Mouse (Mus musculus): Measurements from ENCODE around the gene Cux1.

The Cux1 gene

DNA sequence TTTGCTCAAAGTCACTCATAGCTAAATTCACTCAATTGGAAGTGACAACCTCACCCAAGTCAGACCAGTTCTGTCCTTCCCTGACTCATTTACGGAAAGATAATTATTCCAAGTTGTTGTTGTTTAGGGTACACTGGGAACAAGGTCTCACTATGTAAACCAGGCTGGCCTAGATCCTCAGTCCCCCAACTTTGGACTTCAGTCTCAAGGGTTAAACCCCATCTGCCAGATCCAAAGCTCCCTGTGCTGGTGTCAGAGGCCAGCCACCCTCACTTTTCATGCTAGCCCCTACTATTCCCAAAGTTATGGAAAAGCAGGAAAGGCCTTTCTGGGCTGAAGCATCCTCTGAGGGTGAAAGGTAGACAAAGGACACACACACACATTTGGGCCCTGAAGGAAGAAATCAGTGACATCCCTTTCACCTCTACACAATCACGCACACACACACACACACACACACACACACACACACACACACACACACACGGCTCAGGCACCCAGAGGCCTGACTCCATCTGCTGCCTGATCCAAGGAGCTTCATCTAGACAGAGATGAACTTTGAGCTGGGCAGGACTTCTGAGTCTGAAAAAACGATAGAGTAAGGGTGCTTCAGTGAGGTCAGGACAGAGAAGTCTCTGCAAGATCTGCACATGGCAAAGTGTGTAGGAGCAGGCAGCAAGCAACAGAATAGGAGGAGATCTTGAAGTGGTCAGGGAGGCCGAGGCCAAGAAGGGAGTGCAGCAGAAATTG is 31.1 kb downstream of the Cux1 start:
- DNase-seq (ENCODE audit: low read depth), result no peak

DNA sequence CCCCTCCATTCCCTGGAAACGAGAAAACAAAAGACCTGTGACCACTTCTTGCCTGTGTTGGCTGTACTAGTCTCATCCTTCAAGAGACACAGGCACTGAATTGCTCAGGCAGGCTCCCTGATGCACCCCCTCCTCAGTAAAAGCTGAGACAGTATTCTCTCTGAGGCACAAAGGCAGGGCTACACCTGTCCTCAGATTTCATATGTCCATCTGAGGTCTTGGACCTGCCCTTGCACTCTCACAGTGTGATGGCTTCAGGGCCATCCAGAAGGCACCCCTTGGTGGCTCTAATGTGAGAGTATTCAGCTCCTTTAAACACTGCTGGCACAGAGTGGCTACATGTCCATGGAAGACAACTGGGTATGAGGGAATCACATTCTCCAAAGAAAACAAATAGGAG is 32.1 kb downstream of the Cux1 start:
- no peak for DNase-seq (ENCODE audit: low read depth)

DNA sequence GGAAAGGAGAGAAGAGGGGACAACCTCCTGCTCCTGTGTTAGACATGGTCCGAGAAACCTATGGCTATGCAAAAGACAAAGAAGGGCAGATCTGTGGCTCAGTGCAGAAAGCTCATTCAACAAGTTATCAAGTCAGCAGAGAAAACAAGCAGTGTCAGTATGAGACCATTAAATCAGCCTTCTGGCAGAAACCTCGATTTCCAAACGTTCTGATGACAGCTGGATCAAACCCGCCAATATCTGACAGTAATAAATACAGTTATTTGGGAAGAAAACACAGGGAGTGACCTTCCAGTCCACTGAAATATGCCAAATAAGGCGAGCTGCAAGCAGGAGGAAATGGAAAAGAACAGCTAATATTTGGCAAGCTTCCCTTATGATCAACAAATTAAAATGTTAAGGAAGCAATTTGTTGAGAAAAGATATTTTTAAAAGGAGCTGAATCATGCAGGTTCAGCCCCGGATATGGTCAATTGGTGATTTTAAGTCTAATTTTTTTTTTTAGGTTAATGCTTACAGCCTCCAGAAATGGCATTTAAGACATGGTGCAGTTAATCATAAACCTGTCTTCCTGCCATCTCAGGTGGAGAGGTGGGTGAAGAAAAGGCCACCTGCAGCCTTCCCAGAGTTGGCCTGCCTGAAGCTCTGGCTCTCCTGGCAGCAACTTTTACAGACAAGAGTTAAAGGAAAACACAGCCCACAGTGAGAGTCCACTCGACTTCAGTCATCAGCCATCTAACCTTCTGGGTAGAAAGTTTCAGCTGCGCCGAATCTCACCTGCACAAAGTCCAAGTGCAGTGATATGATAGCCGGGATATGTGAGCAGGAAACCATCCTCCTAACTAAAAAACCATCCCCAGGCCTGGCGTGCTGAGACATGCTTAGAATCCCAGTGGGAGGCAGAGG is 33.7 kb downstream of the Cux1 start:
- DNase-seq (ENCODE audit: low read depth), result no peak

DNA sequence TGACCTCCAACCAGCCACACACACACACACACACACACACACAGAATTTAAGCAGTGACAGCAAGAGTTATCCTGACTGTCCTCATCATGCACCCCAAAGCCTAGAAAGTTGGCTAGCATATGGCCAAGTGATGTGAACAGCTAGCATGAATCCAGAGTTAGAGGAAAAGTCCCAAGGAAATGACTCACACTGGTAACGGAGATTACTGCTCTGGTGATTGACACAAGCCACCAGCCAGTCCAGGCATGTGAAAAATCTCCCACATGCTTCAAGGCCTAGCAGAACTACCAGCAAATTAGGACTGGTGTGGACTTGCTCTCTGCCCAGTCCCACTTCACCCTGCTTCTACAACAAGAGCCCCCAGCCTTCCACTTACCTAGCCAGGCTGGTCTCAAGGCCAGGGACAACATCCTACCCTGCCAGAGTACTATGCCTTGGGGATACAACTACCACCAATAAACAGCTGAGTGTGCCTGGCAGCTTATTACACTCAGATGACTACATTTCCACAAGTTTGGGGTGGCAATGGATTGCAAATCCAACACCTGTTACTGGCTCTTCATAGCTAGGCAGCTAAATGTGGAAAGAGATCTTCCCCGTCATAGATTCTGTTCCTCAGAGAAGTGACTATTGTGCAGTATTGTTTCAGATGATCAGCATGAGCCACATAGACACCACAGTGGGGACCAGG is 35.5 kb downstream of the Cux1 start:
- peak; percentile 28 for DNase-seq (ENCODE audit: low read depth)

DNA sequence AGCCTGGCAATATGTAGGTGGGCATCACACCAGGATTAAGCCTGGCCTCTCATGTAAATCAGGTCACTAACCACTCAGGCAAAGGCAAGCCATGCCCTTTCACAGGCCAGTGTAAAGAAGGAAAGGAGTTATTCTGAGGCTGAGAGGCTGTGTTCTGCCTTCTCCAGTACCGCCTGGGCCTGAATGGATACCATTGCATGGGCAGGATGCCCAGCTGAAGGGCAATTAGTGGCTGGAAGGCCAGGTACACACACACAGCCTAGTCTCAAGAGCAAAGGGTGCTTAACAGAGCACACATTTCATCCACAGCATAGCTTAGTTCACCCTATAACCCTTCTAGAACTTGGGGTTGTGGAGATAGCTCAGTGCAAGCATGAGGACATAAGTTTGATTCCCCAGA is 36.4 kb downstream of the Cux1 start:
- DNase-seq (ENCODE audit: low read depth), result no peak

DNA sequence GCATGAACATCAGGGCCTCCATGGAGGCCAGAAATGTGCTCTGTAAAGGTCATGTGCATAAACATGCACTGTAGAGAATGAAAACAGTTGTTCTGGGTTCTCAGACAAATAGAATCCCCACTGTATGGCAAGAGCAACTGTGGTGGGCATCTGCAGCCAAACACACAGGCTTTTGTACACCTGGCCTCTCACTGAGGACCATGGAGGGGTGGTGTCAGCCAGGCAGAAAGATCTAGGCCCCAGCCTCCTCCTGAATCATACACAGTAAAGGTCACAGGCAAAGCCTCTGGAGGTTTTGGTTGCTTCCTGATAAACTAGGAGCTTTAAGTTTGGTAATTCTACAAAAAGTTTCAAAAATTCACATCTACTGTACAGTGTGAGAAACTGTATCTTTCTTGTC is 38.1 kb downstream of the Cux1 start:
- no peak for DNase-seq (ENCODE audit: low read depth)

DNA sequence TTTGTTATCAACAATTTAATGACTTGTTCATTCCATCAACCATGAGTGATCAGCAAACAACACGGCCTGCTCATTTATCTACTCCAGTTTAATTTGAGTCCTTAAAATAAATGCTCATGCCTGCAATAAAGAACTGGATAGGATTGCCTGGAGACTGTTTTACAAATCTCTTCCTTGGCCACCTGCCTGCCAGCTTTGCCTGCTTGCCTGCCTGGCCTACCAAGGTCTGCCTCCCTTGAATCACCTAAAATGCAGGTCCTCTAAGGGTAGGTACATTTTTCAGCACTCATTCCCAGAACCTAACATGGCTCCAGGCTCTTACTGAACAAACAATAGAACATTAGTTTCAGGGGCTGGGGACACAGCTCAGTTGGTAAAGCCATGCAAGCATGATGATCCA is 39.4 kb downstream of the Cux1 start:
- DNase-seq (ENCODE audit: low read depth), result no peak

DNA sequence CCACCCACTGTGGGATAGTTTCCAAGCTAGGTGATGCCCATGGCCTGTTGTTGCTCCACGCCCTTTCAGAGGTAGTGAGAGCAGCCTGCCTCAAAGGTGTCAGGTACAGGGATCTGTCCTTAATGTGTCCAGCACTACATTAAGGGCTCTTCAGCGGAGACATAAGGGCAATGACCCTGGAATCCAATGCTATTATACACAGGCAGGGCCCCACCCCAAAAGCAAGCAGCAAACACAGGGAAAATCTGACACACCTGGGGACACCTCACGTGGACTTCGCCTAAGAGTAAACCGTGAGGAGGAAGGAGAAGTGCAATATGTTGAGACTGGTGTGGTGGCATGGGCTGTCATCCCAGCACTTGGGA is 40.8 kb downstream of the Cux1 start:
- DNase-seq (ENCODE audit: low read depth), result no peak

DNA sequence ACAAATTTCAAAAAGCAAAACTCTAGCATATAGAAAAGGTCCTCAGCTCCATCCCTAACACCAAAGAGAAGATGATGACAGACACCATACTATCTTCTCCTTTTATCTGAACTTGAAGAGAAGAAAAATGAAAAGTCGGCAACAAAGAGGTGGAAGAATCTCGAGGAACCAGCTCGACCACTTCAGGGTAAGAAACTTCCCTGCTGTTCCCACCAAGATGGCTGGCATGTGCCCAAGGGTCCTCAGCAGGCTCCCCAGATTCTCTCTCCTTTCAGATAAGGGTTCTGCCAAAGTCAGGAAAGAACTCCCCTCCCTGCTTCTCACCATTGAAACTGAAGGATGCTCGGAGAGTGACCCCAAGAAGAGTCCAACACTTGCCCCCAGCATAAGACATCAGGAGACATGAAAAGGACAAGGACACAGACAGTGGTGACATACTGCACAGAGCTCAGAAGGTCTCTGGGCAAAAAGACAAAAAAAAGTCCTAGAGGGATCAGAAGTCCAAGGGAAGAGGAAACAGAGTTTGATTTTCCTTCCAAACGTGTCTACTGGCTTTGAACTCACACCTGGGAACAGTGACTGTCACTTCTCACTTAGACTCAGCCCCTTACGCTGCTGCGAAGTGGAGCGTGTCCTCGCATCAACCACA is 41.3 kb downstream of the Cux1 start:
- DNase-seq (ENCODE audit: low read depth), result no peak

DNA sequence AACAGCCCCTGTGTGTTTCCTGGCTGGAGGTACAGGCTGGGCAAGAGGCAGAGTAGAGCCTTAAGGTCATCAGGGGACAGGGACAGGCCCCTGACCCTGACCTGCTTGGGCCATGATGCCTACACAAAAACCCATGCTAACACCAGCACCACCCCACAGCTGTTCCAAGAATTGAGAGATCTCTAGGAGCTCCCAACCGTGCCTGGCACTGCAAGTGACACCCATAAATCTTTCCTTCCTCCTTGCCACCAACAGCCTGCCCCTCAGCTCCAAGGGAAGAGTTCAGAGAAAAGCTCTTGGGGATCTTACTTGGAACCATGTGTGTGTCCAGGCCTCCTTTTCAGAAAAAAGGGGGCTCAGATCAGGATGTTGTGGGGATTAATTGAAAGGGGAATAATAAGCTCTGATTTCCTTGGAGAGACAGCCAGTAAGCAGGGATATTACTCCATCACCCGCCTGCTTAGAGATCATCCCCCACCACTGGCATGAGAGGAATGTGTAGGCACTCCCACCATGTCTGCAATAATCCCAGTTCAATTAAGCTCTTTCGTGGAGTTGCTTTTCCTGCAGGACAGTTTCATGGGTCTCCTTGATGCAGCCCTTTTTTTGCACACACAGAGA is 44.3 kb downstream of the Cux1 start:
- DNase-seq (ENCODE audit: low read depth), result no peak

DNA sequence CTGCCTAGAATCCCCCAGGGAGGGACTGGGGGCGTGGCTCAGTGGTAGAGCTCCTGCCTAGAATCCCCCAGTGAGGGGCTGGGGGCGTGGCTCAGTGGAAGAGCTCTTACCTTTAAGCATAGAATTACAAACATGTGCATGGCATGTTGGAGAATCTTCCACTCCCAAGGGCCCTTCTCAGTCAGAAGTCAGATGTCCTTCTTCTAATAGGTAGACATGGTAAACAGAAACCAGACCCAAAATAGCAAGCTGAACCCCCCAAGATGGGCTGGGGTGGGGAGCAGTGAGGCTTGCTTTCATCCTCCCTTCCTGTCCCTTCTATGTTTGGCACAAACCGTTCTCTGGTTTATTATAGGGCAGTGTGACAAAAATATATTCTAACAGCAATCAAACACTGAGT is 45.6 kb downstream of the Cux1 start:
- DNase-seq (ENCODE audit: low read depth), result no peak

DNA sequence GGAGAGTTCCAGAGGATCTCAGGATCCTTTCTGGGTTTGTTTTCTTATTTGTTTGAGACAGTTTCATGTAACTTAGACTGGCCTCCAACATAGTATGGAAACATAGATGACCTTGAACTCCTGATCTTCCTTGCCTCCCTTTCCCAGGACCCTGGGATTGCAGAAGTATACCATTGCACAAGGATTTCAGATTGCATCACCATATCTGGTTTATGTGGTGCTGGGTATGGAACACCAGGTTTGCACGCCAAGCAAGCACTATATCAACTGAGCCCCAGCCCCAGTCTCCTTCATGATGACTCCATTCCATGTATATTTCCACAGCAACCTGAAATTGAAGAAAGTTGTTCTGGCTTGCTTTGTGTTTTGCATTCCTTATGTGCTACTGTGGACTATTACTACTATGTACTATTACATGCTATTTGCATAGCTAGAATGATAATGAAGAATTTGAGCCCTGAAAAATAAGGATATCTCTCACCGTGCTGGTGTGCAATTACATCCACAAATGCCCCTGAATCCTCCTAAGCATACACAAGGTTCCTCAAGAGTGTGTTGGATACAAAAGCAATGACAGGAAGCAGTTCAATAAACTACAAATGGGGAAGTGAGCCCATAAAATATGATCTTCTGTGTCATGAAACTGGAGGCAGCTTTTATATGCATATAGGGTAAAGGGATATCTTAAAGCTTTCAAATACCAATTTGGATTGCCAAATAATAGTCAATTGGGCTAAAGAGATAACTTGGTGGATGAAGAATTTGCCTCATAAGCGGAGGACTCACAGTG is 48.4 kb downstream of the Cux1 start:
- DNase-seq (ENCODE audit: low read depth), result no peak

DNA sequence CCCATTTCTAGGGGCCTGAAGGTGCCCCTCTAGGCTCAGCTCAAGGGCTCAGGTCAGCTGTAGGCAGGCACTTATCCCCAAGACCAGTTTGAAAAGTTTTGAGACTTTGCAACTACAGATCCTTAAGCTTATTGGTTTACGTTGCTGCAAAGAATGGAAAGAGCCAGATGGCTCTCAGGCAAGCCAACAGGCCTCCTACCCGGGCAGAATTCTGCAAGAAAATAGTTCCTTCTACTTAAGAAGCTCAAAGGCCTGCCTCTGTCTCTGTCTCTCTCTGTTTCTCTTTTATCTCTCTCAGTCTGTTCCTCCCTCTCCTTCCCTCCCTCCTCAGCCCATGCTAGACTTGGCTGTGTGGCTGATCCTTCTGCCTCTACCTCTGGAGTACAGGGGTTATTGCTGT is 49.8 kb downstream of the Cux1 start:
- DNase-seq (ENCODE audit: low read depth), result no peak

DNA sequence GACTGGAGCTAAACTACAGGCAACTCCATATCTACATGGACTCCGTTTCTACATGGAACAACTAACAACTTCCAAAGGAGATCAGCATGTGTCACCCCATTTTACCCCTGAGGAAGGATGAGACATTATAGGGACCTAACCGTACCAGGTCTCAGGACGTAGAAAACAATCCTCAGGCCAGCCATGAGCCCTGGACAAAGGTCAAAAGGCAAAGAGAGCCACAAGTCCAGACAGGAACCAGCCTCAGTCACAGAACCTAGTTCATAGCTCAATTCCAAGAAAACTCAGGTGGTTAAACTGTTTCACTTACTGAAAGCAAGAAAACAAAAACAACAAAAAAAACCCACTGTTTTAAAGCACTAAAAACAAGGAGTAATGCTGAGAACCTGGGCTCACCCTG is 50.7 kb downstream of the Cux1 start:
- no peak for DNase-seq (ENCODE audit: low read depth)

DNA sequence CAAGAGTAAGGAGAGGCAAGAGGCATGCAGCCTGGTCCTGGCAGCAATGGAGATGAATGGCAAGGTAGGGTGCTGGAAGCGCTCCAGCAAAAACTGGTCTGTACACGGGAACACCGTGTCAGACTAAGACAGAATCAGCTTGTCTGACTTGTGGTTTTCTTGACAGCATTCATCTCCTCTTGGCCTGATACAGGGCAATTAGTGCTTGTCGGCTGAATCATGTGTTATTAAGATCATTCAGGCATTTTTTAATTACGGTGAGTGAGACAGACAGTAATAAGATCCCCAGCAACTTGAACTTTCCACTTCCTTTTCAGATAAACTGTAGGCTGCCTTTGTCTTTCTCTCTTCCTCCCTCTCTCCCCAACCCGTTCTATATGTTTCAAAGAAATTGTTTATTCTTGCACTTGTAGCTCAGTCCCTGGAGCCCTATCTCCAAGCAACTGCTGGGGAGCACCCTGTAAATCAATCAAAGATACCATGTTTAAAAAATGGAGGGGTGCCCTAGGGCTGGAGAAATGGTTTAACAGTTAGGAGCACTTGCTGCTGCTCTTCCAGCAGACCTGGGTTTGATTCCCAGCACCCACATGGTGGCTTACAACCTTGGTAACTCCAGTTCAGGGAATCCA is 53.1 kb downstream of the Cux1 start:
- no peak for DNase-seq (ENCODE audit: low read depth)

DNA sequence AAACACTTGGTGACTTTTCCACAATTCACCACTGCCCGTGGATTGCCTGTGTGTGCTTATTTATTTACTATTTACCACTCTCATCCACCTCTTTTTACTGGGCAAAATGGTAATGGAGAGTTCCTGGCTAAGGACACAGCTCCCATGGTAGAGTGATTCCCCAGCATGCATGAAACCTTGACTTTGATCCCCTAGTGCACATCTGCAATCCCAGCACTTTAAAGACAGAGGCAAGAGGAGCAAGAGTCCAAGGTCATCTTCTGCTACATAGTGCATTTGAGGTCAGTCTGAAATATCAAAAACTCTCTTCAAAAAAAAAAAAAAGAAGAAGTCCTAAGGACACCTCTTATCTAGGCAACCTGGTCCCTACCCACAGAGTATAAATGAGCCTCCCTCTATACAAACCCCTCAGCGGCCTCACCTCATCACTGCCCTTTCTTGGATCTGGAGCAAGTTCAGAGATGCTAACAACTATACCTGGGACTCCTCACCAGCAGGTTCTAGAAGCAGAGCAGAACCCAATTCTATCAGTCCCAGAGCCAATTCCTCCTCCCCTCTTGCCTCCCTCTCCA is 55.1 kb downstream of the Cux1 start:
- DNase-seq (ENCODE audit: low read depth), result no peak

DNA sequence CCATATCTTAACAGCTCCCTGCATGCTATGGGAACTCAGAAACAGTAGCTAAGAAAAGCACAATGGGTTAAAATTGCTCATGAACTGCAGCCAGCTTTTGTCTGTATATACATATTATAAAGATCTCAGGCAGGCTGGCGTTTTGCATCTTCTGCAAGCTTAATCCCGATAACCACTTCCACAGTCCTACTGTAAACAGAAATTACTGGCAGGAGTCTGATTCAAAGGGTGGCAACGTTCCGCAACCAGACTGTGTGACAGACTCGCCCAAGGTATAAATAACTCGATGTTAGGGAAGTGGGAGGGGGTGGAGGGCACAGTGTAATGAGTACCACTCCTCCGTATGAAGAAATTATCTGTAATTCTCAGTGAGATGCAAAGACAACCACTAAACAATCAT is 55.9 kb downstream of the Cux1 start:
- DNase-seq (ENCODE audit: low read depth), result no peak

DNA sequence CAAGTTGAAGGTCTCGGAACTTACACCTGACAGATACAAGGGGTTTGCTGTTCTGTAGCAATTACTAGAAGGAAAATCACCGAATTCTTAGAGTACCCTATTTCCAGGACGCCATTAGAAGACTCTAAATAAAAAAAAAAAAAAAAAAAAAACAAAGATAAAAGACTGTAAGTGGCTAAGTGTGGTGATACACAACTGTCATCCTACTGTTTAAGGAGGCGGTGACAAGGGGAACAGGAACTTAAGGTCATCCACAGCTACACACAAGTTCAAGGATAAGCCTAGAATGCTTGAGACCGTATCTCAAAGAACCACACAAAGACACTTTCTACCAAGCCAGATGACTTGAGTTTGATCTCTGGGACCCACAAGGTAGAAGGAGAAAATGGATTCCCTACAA is 56.7 kb downstream of the Cux1 start:
- no peak for DNase-seq (ENCODE audit: low read depth)

DNA sequence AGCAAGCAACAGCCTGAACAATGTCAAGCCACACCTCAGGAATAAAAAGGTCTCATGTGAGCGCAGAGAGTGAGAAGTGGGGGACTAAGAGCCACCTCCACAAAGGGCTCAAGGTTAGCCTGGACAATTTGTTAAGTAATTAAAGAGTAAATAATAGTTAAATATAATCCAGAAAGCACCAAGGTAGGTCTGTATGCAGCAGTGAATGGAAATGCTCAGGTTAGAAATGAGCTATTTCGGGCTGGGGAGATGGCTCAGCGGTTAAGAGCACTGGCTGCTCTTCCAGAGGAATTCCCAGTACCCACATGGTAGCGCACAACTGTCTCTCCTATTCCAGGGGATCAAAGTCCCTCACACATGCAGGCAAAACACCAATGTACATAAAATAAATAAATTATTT is 59.7 kb downstream of the Cux1 start:
- DNase-seq (ENCODE audit: low read depth), result no peak

DNA sequence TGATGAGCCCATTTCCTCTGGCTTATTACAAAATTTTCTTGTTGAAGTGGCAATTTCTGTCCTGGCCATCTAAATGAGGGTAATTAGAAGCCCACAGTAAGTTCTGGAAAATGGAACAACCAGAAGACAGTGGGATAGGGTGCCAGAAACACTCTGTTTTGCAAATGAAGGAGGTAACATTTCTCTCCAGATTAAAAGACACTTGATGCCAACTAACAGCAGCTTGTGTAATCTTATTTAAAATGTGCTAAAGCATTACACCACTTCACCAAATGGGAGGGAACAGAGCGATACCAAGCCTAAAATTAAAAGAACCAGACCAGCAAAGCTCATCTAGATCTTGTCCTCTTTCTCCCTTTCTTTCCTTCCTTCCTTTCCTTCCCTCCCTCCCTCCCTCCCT is 61.0 kb downstream of the Cux1 start:
- DNase-seq (ENCODE audit: low read depth), result no peak
